Mouse (Mus musculus) CD8-positive naive resting alpha-beta T cell, adult 57 days (primary cell): ENCODE measurements around the gene Map2. TPM values are rescaled to one million over a fixed set of nuclear protein-coding genes. Genes with fewer than 3 reads are reported as not detected.

Source experiments
- total RNA-seq: library from RNA; stranded (reverse); gene quantifications from one replicate; pipeline ENCODE4 v1.2.4, GENCODE M21; 2023

The Map2 gene
- total RNA-seq, result not detected

DNA sequence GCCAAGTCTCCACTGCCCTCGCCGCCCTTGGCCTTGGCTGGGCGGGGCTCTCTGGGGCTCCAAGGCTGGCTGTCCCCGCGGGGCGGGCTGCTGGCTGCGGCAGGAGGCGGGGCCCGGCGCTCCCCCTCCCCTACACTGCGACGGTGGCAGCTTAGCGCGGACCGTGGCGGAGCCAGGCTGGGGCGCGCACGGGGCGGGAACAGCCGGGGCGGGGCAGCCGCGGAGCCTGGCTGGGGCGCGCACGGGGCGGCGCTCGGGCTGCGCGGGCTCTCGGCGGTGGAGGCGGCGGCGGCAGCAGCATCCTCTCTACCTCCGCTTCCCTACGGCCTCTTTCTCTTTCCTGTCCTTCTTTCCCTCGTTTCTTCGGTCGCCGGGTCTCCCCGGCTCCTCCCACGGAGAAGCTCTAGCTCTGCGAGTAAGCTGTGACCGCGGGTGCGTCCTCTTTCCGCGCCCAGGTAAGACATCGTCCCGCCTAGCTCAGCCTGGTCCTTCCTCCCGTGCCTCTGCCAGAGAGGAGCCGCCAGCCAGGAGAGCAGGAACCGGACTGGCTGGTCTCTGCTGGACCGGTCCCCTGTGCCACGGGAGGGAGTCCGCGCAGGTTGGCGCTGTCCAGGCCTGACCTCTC lies at the start of gene Map2:
TSS of gene Map2 (plus strand) at position 233 of the 625 bp plus-strand sequence.

DNA sequence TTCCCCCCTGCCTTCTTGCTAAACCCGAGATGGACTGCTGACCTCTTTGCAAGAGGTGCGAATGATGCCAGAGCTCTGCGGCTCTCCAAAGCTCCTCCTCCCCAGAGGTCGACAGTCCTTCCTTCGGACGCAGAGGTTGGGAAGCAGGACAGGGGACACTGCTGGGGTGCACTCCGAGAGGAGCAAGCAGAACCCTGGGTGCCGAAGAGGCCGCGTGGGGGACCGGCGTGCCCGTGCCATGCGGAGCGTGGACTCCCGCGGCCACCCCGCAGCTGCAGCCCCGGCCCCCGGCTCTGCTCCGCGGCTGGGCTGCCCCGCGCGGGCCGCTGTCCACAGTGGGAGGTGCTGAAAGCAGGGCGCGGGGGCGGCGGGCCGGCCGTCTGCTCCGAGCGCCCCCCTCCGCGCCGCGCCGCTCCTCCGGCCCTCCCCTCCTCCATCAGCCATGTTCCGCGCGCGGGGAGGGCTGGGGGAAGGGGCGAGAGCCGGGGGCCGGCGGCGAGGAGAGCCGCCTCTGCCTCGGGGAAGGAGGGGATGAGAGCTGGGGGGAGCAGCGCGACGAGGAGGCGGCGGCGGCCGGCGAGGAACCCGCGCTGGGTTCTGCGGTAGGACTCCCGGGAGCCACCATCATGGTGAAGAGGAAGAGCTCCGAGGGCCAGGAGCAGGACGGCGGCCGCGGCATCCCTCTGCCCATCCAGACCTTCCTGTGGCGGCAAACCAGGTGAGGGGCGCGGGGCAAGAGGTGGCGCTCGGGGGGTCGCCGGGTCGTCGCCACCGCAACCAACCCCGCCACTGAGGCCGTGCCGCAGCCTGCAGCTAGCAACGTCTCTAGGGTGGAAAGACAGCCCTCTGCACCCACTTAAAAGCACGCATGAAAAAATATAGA lies 293.0 kb downstream of the Map2 start, which contains the start of gene Unc80:
TSS of gene Unc80 (plus strand) at position 547 of the 883 bp plus-strand sequence.

Other genes starting within 250 kb of the Map2 start
- gene Crygf, start 248.8 kb upstream of the Map2 start, total RNA-seq, result not detected